Mouse (Mus musculus) hindbrain, embryonic 15.5 days (tissue): Measurements from ENCODE around the gene Olfr871. TPM values are rescaled to one million over a fixed set of nuclear protein-coding genes. Genes with fewer than 3 reads are reported as not detected.
"Not testable (repeated sequence)": the region's sequence is repeated elsewhere in the genome, so short reads cannot be mapped to it uniquely, and the experiment has no call there.

Source experiments
- ATAC-seq: fragments of 200-750 bp; cut with Nextera tagmentation; 2 replicates; pipeline ENCODE4 v1.8.0; 2017; ENCODE audit warnings: low read depth, moderate number of reproducible peaks, moderate TSS enrichment; ENCODE audit not compliant: low FRiP score
- H3K27ac ChIP-seq: fragments of 300-500 bp; sonication (generic); replicated peaks from 2 replicates; pipeline ENCODE4 v1.5.1; 2015; ENCODE audit warnings: mild to moderate bottlenecking, inconsistent platforms
- H3K27me3 ChIP-seq: fragments of 300-500 bp; sonication (generic); 2 replicates; pipeline ENCODE4 v1.6.1; 2015; ENCODE audit warnings: control low read depth, inconsistent platforms
- H3K36me3 ChIP-seq: fragments of 300-500 bp; sonication (generic); 2 replicates; pipeline ENCODE4 v1.6.1; 2015; ENCODE audit warnings: control low read depth, inconsistent platforms
- H3K4me1 ChIP-seq: fragments of 300-500 bp; sonication (generic); replicated peaks from 2 replicates; pipeline ENCODE4 v1.6.1; 2015; ENCODE audit warnings: control low read depth, inconsistent platforms
- H3K4me2 ChIP-seq: fragments of 300-500 bp; sonication (generic); 2 replicates; pipeline ENCODE4 v1.6.1; 2015; ENCODE audit warnings: moderate library complexity, mild to moderate bottlenecking, inconsistent platforms
- H3K4me3 ChIP-seq: fragments of 300-500 bp; sonication (generic); 2 replicates; pipeline ENCODE4 v1.5.1; 2015; ENCODE audit warnings: mild to moderate bottlenecking, inconsistent platforms
- H3K9ac ChIP-seq: fragments of 300-500 bp; sonication (generic); 2 replicates; pipeline ENCODE4 v1.6.1; 2015; ENCODE audit warnings: inconsistent platforms
- H3K9me3 ChIP-seq: fragments of 300-500 bp; sonication (generic); 2 replicates; pipeline ENCODE4 v1.6.1; 2016; ENCODE audit warnings: control low read depth, inconsistent platforms
- WGBS: fragments of 180-500 bp; shearing (Covaris S2); methylation state at CpG from one replicate; pipeline ENCODE4 v1.1.7; 2015; 5-methylcytosine and 5-hydroxymethylcytosine counted together
- polyA plus RNA-seq: library from polyadenylated mRNA; unstranded; fragments of >200 nt; fragmentation: Nextera tagmentation; extraction: Ambion mirVana; gene quantifications from 2 replicates; pipeline ENCODE4 v1.2.1, GENCODE M21; 2015

Olfr871 gene
- polyA plus RNA-seq, result not detected in 2 replicates

DNA sequence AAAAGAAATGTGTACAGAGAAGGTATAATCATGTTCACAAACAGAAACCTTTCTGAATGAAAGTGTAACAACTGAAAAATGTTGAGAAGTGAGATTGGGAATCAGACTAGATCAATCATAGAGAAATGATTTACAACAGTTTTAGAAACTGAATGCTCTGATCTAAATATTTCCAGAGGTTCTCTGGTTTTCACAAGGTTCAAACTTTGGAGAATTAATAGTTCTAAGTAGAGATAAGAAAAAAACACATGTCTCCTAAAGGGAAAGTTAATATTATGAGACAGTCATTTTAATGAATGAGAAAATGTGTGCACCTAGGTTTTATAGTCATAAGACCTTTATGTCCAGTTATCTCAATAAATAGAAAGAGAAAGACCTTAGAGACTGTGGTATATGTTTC is at the start of gene Olfr871:
Gene Olfr871 (plus strand): TSS at position 301 of the 400 bp plus-strand sequence.
- H3K4me1 ChIP-seq, result no peaks in the 10 kb centered on the region
- H3K27me3 ChIP-seq, result no peaks in the 10 kb centered on the region
- H3K9ac ChIP-seq, result no peak within 1 kb of the TSS
- H3K27ac ChIP-seq, result no peak within 1 kb of the TSS
- H3K9me3 ChIP-seq, result peaks cover 8% of the 10 kb centered on the region; the same call in 1 of the 2 replicates
- H3K4me3 ChIP-seq, result no peak within 1 kb of the TSS
- no peaks in the 10 kb centered on the region for H3K36me3 ChIP-seq
- no peak for ATAC-seq
- no peak within 1 kb of the TSS for H3K4me2 ChIP-seq

DNA sequence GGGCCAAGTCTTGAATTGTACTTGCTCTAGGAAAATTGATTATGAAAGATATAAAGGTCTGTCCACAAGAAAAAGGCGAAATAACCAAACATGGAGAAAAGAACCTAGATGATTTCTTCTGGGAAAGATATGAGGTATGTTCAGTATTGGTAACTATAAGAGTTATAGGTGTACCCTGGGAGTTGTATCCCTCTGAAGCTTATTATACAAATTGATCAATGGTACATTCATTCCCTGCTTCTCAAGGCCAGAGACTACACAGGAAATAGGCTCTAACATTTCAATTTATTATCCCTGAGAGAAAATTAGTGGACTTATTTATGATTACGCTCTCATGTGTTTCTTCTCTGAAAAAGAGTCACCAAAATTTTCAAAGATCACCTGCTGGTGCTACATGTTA is 38.0 kb upstream of the Olfr871 start, which contains the start of gene Olfr870:
Gene Olfr870 (minus strand): TSS at position 101 of the 400 bp plus-strand sequence.
- Histone ChIP-seq H3K27ac (no peak within 1 kb of the TSS), H3K4me1 (no peaks in the 10 kb centered on the region), H3K4me3 (no peak within 1 kb of the TSS), H3K27me3 (no peaks in the 10 kb centered on the region), H3K9me3 (no peaks in the 10 kb centered on the region; the same call in 1 of the 2 replicates), H3K9ac (no peak within 1 kb of the TSS), H3K4me2 (no peak within 1 kb of the TSS), H3K36me3 (no peaks in the 10 kb centered on the region)
- 75% methylated on average over 2 of the region's 2 CpGs for WGBS
- ATAC-seq, result no peak

- no peaks in the 10 kb centered on the region for H3K27me3 ChIP-seq
- H3K27ac ChIP-seq, result no peak overlapping the region
- no peak for ATAC-seq
- 65% methylated on average over 5 of the region's 5 CpGs for WGBS
- H3K9ac ChIP-seq, result no peak overlapping the region
- no peaks in the 10 kb centered on the region for H3K4me1 ChIP-seq
- no peak overlapping the region for H3K4me2 ChIP-seq
- H3K9me3 ChIP-seq, result no peaks in the 10 kb centered on the region; the same call in 1 of the 2 replicates
- no peaks in the 10 kb centered on the region for H3K36me3 ChIP-seq
- no peak overlapping the region for H3K4me3 ChIP-seq
Observed at GRCm38 (mm10) chr9:20179463-20179862, 32.5 kb upstream of the Olfr871 start.

DNA sequence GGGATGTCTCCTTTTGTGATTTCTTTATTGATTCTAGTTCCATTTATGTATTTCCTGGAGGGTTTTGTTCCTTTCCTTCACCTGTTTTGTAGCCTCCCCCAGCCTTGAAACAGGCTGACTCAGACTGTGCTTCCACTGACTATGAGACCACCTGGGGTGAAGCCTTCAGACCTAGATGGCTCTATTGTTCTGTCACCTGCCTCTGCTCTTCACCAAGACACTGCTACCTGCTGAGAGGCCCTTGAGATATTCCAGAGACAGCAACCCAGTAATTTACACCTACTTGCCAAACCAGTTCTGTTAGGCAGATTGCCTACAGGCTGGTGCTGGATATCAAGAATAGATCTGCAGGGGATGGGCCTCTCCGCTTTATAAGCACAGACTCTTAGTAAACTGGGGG is 9.9 kb upstream of the Olfr871 start:
- H3K36me3 ChIP-seq, result no peaks in the 10 kb centered on the region
- WGBS, result 70% methylated on average over 1 of the region's 1 CpGs

GRCm38 (mm10) chr9:20203413-20203984 is 8.5 kb upstream of the Olfr871 start:
- 87% methylated on average over 7 of the region's 7 CpGs for WGBS
- H3K4me2 ChIP-seq, H3K36me3 ChIP-seq, ATAC-seq, H3K4me1 ChIP-seq, H3K27ac ChIP-seq, H3K9ac ChIP-seq, H3K4me3 ChIP-seq, H3K27me3 ChIP-seq: not testable (repeated sequence)
- peaks cover 15% of the 10 kb centered on the region; the same call in 1 of the 2 replicates for H3K9me3 ChIP-seq

More for the DNA sequence above, 9.9 kb upstream of the Olfr871 start:
- Histone ChIP-seq H3K4me1 (no peaks in the 10 kb centered on the region), H3K4me2 (no peak overlapping the region), H3K9me3 (peaks cover 15% of the 10 kb centered on the region; the same call in 1 of the 2 replicates), H3K4me3 (no peak overlapping the region), H3K9ac (no peak overlapping the region), H3K27me3 (no peaks in the 10 kb centered on the region), H3K27ac (no peak overlapping the region)
- no peak for ATAC-seq

DNA sequence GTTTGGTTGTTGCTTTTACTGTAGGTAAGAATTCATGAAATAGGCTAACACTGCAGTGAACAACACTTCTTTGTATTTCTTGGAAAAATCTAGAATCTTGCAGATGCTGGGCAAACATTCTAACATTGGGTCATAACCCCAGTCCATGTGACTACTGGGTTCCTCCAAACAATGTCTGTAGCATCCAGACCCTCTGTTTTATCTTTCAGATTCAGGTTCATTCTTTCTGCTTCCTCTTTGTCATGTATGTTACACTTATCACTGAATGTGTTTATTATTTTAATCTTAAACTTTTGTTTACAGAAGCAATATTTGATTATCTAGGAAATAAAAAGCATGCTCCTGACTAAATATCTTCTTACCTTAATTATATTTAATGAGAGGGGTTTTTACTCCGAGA is 1.2 kb upstream of the Olfr871 start:
- 0 out of 2 replicates have a peak, but pooled peaks cover 9% of the 10 kb centered on the region for H3K9me3 ChIP-seq
- H3K4me1 ChIP-seq, result no peaks in the 10 kb centered on the region
- no peak overlapping the region for H3K4me2 ChIP-seq
- H3K9ac ChIP-seq, result no peak overlapping the region
- ATAC-seq, result no peak
- no peaks in the 10 kb centered on the region for H3K27me3 ChIP-seq
- no peaks in the 10 kb centered on the region for H3K36me3 ChIP-seq
- 60% methylated on average over 1 of the region's 1 CpGs for WGBS
- H3K4me3 ChIP-seq, result no peak overlapping the region
- H3K27ac ChIP-seq, result no peak overlapping the region

DNA sequence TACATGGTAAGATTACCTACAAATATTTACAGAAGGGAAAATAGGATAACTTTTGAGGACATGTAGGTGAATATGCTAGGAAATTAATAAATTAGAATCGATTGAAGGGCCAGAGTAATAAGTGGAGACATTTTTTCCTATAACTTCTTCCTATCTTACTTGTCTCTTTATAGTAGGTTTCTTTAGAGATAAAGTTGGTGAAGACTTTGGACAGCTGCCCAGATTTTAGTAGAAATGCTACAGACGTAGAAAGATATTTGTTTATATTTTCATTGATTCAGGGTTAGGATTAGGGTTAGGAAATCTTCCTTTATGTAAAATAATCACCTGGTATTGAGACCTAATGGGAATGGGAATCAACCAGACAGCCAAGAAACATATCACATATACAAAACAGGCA is 530 bp upstream of the Olfr871 start:
- Histone ChIP-seq H3K27ac (no peak overlapping the region), H3K9ac (no peak overlapping the region), H3K36me3 (no peaks in the 10 kb centered on the region), H3K9me3 (peaks cover 8% of the 10 kb centered on the region; the same call in 1 of the 2 replicates), H3K4me3 (no peak overlapping the region), H3K4me1 (no peaks in the 10 kb centered on the region), H3K27me3 (no peaks in the 10 kb centered on the region), H3K4me2 (no peak overlapping the region)
- no peak for ATAC-seq
- 81% methylated on average over 2 of the region's 2 CpGs for WGBS

DNA sequence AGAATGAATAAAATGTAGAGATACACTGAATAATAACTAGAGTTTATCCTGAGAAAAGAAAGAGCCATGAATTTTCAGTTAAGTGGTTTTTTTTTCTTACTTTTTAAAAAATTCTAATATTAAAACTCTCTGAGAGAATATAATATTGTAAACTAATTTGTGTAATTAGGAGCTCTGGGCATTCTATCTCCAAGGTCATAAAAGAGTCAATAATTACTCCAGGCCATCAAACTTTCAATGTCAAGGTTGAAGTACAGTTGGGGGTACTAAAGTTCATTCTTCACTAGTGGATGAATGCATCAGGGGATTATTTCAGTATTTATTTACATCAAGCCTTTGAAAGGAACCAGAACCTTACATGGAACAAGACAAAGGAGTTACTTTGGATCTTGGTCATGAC is 24.8 kb downstream of the Olfr871 start, which contains the start of gene Olfr872:
Gene Olfr872 (plus strand): TSS at position 301 of the 400 bp plus-strand sequence.
- Histone ChIP-seq H3K36me3 (no peaks in the 10 kb centered on the region), H3K4me3 (no peak within 1 kb of the TSS), H3K9ac (no peak within 1 kb of the TSS), H3K4me1 (no peaks in the 10 kb centered on the region), H3K9me3 (no peaks in the 10 kb centered on the region), H3K4me2 (no peak within 1 kb of the TSS), H3K27me3 (no peaks in the 10 kb centered on the region), H3K27ac (no peak within 1 kb of the TSS)
- ATAC-seq, result no peak

DNA sequence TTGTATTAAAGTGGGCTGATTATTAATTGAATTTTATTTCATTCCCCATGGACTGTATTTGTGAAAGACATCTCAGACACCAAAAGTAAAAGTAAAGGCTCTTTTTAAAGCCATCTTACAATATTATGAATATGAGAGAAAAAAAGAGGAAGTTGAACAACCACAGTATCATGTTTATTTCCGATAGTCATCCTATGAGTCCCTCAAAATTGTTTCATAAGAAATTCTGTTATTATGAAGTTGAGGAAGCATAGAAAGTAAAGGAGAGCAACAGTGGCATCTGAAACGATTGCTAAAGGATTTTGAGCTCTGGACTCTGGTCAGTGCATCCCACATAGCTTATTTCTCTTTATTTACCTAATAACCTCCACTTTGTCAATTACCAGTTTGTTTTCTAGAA is 25.4 kb downstream of the Olfr871 start:
- H3K27me3 ChIP-seq, result no peaks in the 10 kb centered on the region
- no peak overlapping the region for H3K9ac ChIP-seq
- no peaks in the 10 kb centered on the region for H3K4me1 ChIP-seq
- WGBS, result 71% methylated on average over 2 of the region's 2 CpGs
- H3K9me3 ChIP-seq, result no peaks in the 10 kb centered on the region
- H3K27ac ChIP-seq, result no peak overlapping the region
- H3K4me2 ChIP-seq, result no peak overlapping the region
- H3K4me3 ChIP-seq, result no peak overlapping the region
- no peaks in the 10 kb centered on the region for H3K36me3 ChIP-seq
- ATAC-seq, result no peak

Other genes starting within 250 kb of the Olfr871 start
- gene Olfr866, start 184.2 kb upstream of the Olfr871 start, polyA plus RNA-seq, result not detected in 2 replicates
- not detected in 2 replicates for gene Olfr867, start 154.6 kb upstream of the Olfr871 start, polyA plus RNA-seq
- gene Olfr868, start 113.6 kb upstream of the Olfr871 start, polyA plus RNA-seq, result not detected in 2 replicates
- not detected in 2 replicates for gene Olfr869, start 83.2 kb upstream of the Olfr871 start, polyA plus RNA-seq
- gene Olfr870, start 38.1 kb upstream of the Olfr871 start, polyA plus RNA-seq, result not detected in 2 replicates
- gene Olfr872, start 24.9 kb downstream of the Olfr871 start, polyA plus RNA-seq, result not detected in 2 replicates
- not detected in 2 replicates for gene Olfr39, start 70.1 kb downstream of the Olfr871 start, polyA plus RNA-seq
- gene Olfr873, start 86.3 kb downstream of the Olfr871 start, polyA plus RNA-seq, result not detected in 2 replicates
- 0.18 TPM in 1 of 2 replicates, not detected in the other for gene Olfr18, start 123.9 kb downstream of the Olfr871 start, polyA plus RNA-seq
- gene Zfp560, start 173.0 kb downstream of the Olfr871 start, polyA plus RNA-seq, result 33.9 and 38.0 TPM in 2 replicates
- 13.3 and 16.1 TPM in 2 replicates for gene Zfp26, start 248.0 kb downstream of the Olfr871 start, polyA plus RNA-seq